Mouse (Mus musculus): ENCODE measurements around the gene Pabpc6. TPM values are rescaled to one million over a fixed set of nuclear protein-coding genes. Genes with fewer than 3 reads are reported as not detected.

Gene Pabpc6
- polyA plus RNA-seq, 1 experiment: not detected

DNA sequence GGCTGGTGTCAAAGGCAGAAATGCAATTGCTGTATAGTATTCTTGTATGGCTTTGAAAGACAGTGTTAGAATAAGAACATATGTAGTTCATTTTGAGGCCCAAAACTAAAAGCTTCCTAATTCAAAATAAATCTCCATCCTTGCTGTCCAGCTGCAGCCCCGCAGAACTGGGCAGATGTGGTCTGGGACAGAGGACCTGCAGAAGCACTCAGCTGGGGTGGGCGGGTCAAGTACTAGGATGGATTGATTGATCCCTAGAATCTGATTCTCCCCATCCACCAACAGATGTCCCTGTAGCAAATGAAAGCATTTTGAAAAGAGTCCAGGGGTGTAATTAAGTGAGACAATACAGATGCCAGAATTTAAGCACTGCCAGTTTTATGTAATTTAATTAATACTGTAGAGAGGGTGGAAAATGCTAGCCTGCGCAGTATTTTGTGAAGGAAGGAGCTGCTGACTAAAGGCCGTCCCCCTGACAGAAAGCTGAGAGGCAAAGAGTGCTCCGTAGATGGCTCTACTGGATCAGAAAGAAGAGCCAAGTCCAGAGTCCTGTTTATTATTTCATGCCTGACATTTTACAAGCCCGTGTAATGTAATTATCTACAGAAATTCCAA, 5.8 kb upstream of the Pabpc6 start:
- Histone ChIP-seq H3K4me3 (replicated peaks; ENCODE audit: insufficient read depth, low read depth, low read length) (no peak overlapping the region), H3K4me1 (ENCODE audit: control insufficient read depth, insufficient read depth, low read length) (no peaks in the 10 kb centered on the region), H3K27me3 (ENCODE audit: control insufficient read depth, insufficient read depth, low read length) (no peaks in the 10 kb centered on the region), H3K27ac (ENCODE audit: insufficient read depth, low read length) (no peak overlapping the region)
- WGBS: 15% methylated on average over 6 of the region's 6 CpGs
- no peak for TF ChIP-seq POLR2A (IDR thresholded peaks at IDR 0.05; ENCODE audit: borderline replicate concordance, insufficient read depth, low read length)
- TF ChIP-seq CTCF (IDR thresholded peaks at IDR 0.05; ENCODE audit: borderline replicate concordance, insufficient read depth, low read depth, low read length): no peak
- no peak for DNase-seq

GRCm38 (mm10) chr17:9667955-9668354, 1.6 kb downstream of the Pabpc6 start:
- Histone ChIP-seq H3K27ac (ENCODE audit: insufficient read depth, low read length) (no peak overlapping the region), H3K27me3 (ENCODE audit: control insufficient read depth, insufficient read depth, low read length) (no peaks in the 10 kb centered on the region), H3K4me1 (ENCODE audit: control insufficient read depth, insufficient read depth, low read length) (no peaks in the 10 kb centered on the region), H3K4me3 (replicated peaks; ENCODE audit: insufficient read depth, low read depth, low read length) (no peak overlapping the region)
- 89% methylated on average over 9 of the region's 9 CpGs for WGBS
- no peak for TF ChIP-seq POLR2A (IDR thresholded peaks at IDR 0.05; ENCODE audit: borderline replicate concordance, insufficient read depth, low read length)
- TF ChIP-seq CTCF (IDR thresholded peaks at IDR 0.05; ENCODE audit: borderline replicate concordance, insufficient read depth, low read depth, low read length): no peak
- no peak for DNase-seq

- Histone ChIP-seq H3K4me1 (ENCODE audit: control insufficient read depth, insufficient read depth, low read length) (no peaks in the 10 kb centered on the region), H3K4me3 (replicated peaks; ENCODE audit: insufficient read depth, low read depth, low read length) (no peak overlapping the region), H3K27ac (ENCODE audit: insufficient read depth, low read length) (no peak overlapping the region), H3K27me3 (ENCODE audit: control insufficient read depth, insufficient read depth, low read length) (no peaks in the 10 kb centered on the region)
- 90% methylated on average over 5 of the region's 5 CpGs for WGBS
- DNase-seq: no peak
- no peak for TF ChIP-seq CTCF (IDR thresholded peaks at IDR 0.05; ENCODE audit: borderline replicate concordance, insufficient read depth, low read depth, low read length)
- TF ChIP-seq POLR2A (IDR thresholded peaks at IDR 0.05; ENCODE audit: borderline replicate concordance, insufficient read depth, low read length): no peak
Observed at GRCm38 (mm10) chr17:9658651-9659050, 10.9 kb downstream of the Pabpc6 start.

DNA sequence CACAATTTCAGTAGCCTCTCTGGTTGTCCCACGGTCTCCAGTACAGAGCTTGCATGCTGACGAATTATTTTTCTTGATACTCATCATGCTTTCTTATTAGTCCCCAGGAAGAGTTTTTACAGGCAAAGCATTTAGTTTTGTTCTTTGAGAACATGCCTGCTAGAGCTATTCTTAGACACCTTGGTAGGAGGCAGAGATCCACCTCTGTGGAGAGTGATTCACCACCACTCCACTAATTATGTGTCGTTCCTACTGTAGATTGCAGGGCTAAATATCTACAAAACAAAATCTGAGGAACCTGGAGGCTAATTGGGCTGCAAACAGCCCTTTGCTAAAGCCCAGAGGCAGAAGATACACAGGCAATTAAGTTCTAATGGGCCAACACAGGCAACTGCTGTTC, 15.4 kb downstream of the Pabpc6 start:
- 89% methylated on average over 3 of the region's 3 CpGs for WGBS
- H3K27ac ChIP-seq (ENCODE audit: insufficient read depth, low read length): no peak overlapping the region
- no peaks in the 10 kb centered on the region for H3K4me1 ChIP-seq (ENCODE audit: control insufficient read depth, insufficient read depth, low read length)
- no peak for TF ChIP-seq CTCF (IDR thresholded peaks at IDR 0.05; ENCODE audit: borderline replicate concordance, insufficient read depth, low read depth, low read length)
- H3K4me3 ChIP-seq (replicated peaks; ENCODE audit: insufficient read depth, low read depth, low read length): no peak overlapping the region
- no peak for DNase-seq
- no peaks in the 10 kb centered on the region for H3K27me3 ChIP-seq (ENCODE audit: control insufficient read depth, insufficient read depth, low read length)

DNA sequence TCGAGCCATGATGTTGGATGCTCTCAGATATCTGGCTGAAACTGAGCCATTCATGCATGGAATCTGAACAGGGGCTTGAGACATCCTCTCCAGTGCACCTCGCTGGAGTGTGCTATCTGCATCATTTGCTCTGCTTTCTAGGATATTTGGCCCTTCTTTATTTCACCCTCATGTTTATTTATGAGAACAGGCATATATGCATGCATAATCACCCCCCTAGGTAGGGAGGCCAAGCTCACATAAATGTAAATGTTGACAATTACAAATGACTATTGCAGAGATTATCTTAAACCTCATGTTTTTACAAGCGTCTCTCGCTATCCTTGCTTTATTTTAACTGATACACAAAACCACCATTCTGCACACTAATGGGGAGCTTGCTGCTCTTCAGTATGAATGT, 21.9 kb downstream of the Pabpc6 start:
- no peaks in the 10 kb centered on the region for H3K27me3 ChIP-seq (ENCODE audit: control insufficient read depth, insufficient read depth, low read length)
- H3K27ac ChIP-seq (ENCODE audit: insufficient read depth, low read length): no peak overlapping the region
- H3K4me3 ChIP-seq (replicated peaks; ENCODE audit: insufficient read depth, low read depth, low read length): no peak overlapping the region
- TF ChIP-seq POLR2A (IDR thresholded peaks at IDR 0.05; ENCODE audit: borderline replicate concordance, insufficient read depth, low read length) (no peak), CTCF (IDR thresholded peaks at IDR 0.05; ENCODE audit: borderline replicate concordance, insufficient read depth, low read depth, low read length) (no peak)
- no peak for DNase-seq
- no peaks in the 10 kb centered on the region for H3K4me1 ChIP-seq (ENCODE audit: control insufficient read depth, insufficient read depth, low read length)
- 58% methylated on average over 4 of the region's 4 CpGs for WGBS

GRCm38 (mm10) chr17:9643657-9644180, 25.8 kb downstream of the Pabpc6 start:
- Histone ChIP-seq H3K27me3 (ENCODE audit: control insufficient read depth, insufficient read depth, low read length) (no peaks in the 10 kb centered on the region), H3K4me1 (ENCODE audit: control insufficient read depth, insufficient read depth, low read length) (no peaks in the 10 kb centered on the region), H3K4me3 (replicated peaks; ENCODE audit: insufficient read depth, low read depth, low read length) (no peak overlapping the region), H3K27ac (ENCODE audit: insufficient read depth, low read length) (no peak overlapping the region)
- TF ChIP-seq CTCF (IDR thresholded peaks at IDR 0.05; ENCODE audit: borderline replicate concordance, insufficient read depth, low read depth, low read length) (no peak), POLR2A (IDR thresholded peaks at IDR 0.05; ENCODE audit: borderline replicate concordance, insufficient read depth, low read length) (no peak)
- no peak for DNase-seq
- 48% methylated on average over 7 of the region's 7 CpGs for WGBS

- 90% methylated on average over 4 of the region's 4 CpGs for WGBS
- no peak for TF ChIP-seq POLR2A (IDR thresholded peaks at IDR 0.05; ENCODE audit: borderline replicate concordance, insufficient read depth, low read length)
- TF ChIP-seq CTCF (IDR thresholded peaks at IDR 0.05; ENCODE audit: borderline replicate concordance, insufficient read depth, low read depth, low read length): no peak
Observed at GRCm38 (mm10) chr17:9637011-9637410, 32.5 kb downstream of the Pabpc6 start.

GRCm38 (mm10) chr17:9632579-9633252, 36.8 kb downstream of the Pabpc6 start:
- no peak for TF ChIP-seq CTCF (IDR thresholded peaks at IDR 0.05; ENCODE audit: borderline replicate concordance, insufficient read depth, low read depth, low read length)
- TF ChIP-seq POLR2A (IDR thresholded peaks at IDR 0.05; ENCODE audit: borderline replicate concordance, insufficient read depth, low read length): no peak
- 28% methylated on average over 16 of the region's 16 CpGs for WGBS
- peak; percentile 11 to 29 for DNase-seq
- H3K4me3 ChIP-seq (replicated peaks; ENCODE audit: insufficient read depth, low read depth, low read length): no peak overlapping the region
- no peaks in the 10 kb centered on the region for H3K27me3 ChIP-seq (ENCODE audit: control insufficient read depth, insufficient read depth, low read length)
- H3K27ac ChIP-seq (ENCODE audit: insufficient read depth, low read length): no peak overlapping the region; the same call in 1 of the 2 replicates
- H3K4me1 ChIP-seq (ENCODE audit: control insufficient read depth, insufficient read depth, low read length): no peaks in the 10 kb centered on the region

More at GRCm38 (mm10) chr17:9637011-9637410, 32.5 kb downstream of the Pabpc6 start:
- Histone ChIP-seq H3K4me3 (replicated peaks; ENCODE audit: insufficient read depth, low read depth, low read length) (no peak overlapping the region), H3K27me3 (ENCODE audit: control insufficient read depth, insufficient read depth, low read length) (no peaks in the 10 kb centered on the region), H3K4me1 (ENCODE audit: control insufficient read depth, insufficient read depth, low read length) (no peaks in the 10 kb centered on the region), H3K27ac (ENCODE audit: insufficient read depth, low read length) (no peak overlapping the region)
- DNase-seq: no peak

All from cerebellum, adult 2 months (tissue).